Mouse (Mus musculus) heart, postnatal 4 days (tissue): ENCODE data around the gene Zfp536. TPM values are rescaled to one million over a fixed set of nuclear protein-coding genes. Genes with fewer than 3 reads are reported as not detected.

Experiments
- DNase-seq: peaks from one replicate; pipeline ENCODE4 v3.0.0; 2021
- total RNA-seq, 2 experiments: library from RNA; stranded (reverse); gene quantifications; 2 replicates each; pipeline ENCODE4 v1.2.3; 2021

The Zfp536 gene
- total RNA-seq, 2 experiments from 2014 or later = 17.3 to 18.5 TPM

- DNase-seq = no peak
Measured at GRCm38 (mm10) chr7:37553646-37554045, 219.8 kb downstream of the Zfp536 start.

DNA sequence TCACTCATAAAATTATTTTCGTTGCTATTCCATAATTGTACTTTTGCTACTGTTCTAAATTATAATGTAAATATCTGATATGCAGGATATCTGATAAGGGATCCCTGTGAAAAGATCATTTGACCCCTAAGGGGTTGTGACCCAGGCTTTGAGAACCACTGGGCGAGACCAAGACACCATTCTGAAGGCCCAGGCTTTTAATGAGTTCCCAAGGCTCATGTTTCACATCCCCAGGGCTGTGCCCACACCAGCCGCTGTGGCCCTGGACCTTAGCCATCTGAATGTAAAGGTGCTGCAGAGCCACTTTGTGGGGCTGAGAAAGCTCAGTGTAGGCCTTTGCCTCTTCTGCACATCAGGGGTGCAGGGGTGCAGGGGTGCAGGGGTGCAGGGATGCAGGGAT, 221.1 kb downstream of the Zfp536 start:
- DNase-seq = no peak

- no peak for DNase-seq
Measured at GRCm38 (mm10) chr7:37548805-37549204, 224.6 kb downstream of the Zfp536 start.

DNA sequence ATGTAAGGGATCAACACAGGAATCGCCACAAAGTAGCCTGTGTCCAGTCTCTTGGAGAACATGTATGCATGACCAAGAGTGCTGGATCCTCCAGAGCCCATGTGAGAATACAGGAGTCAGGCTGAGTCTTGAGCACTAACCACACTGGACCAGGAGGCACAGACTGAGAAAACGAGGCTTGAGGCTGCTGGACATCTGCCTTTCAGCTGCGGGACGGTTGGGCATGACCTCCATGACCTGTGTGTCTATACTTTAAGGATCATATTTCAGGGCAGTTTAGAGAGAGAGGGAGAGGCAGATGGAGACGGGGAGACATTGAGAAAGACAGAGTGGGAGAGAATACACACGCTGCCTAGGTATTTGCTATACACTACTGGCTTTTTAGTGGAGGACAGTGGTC, 229.4 kb downstream of the Zfp536 start:
- DNase-seq = no peak

- DNase-seq = no peak
Measured at GRCm38 (mm10) chr7:37542951-37543350, 230.5 kb downstream of the Zfp536 start.

DNA sequence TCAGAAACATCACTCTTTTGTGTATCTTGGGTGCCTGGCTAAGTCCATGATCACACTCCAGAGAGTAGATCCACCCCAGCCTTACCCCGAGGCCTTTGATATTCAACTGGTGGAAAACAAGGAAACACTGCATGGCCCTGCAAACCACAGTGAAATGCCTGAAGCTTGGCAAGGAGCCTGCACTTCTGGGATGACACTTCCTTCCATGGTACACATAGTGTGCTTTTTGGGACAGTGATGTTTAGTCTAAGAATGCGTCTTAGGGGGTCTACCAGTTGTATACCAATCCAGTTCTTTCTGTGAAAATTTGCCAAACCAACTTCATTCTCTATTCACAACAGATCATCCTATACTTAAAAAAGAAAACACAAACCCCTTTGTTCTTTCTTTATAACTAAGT, 242.3 kb downstream of the Zfp536 start:
- no peak for DNase-seq

GRCm38 (mm10) chr7:37528311-37528710, 245.1 kb downstream of the Zfp536 start:
- no peak for DNase-seq

DNA sequence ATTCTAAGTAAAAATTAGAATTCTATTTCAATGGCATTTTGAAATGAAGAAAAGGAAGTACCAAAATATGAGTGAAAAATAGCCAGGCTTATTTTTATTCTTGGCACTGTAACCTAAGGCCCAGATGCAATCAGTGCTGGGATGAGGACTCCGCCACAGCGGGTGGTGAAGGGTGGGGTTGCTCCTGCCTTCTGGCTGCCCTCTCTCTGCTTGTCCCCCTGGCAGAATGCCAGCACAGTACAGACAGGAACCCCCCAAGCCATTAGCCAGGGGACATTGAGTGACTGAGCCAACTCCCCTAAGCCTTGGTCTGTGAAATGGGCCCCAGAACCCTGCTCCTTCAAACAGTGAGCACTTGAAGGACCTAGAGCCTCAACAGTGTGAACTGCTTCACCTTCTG, 245.6 kb downstream of the Zfp536 start:
- DNase-seq = peak; percentile 12

DNA sequence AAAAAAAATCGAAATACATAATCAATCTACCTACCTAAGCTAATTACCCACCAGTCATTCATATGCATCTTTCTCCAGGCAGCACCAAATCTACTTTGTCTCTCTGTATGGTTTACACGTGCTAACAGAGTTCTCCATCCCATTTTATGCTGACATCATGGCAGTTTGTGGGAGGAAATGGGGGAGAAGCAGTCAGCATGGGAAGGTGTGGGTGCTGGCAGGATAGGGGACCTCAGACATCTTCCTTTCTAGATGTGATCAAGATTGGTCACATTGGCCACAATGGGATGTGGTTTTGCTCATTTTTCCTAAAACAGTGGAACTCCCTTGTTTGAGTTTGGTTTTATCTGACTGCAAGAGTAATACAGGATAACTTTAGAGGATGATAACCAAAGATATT, 252.0 kb downstream of the Zfp536 start:
- DNase-seq = no peak

DNA sequence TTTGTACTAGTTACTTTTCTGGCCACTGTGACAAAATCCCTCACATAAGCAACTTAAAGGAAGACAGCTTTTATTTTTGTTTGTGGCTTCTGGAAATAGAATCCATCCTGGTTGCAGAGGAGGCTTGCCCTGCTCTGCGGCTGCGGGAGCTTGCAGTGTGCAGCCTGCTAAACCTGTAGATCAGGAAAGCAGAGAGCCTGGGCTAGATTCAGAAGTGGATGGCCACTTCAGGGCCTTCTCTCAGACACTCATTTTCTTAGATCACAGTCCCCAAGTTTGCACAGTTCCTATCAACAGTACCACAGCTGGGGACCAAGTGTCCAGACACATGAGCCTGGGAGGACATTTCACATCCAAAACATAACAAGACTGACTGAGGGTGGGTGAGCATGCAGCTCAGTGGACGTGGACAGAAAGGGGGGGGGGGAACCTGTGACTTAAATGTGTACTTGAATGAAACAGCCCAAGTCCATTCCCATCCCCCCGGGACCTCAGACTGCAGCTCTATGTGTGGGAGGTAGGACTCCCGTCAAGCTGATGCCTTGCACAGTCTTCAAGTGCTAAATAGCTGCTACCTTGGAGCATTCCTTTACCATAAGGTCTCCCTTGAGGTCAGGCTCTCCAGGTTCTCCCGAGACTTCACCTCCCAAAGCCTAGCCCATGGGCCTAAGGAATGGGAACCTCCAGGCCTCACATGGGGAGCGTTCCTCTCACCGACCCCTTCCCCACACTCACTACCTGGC, 262.3 kb downstream of the Zfp536 start:
- no peak for DNase-seq

GRCm38 (mm10) chr7:37509700-37510099, 263.7 kb downstream of the Zfp536 start:
- no peak for DNase-seq

- DNase-seq = no peak
Measured at GRCm38 (mm10) chr7:37505548-37505947, 267.9 kb downstream of the Zfp536 start.

DNA sequence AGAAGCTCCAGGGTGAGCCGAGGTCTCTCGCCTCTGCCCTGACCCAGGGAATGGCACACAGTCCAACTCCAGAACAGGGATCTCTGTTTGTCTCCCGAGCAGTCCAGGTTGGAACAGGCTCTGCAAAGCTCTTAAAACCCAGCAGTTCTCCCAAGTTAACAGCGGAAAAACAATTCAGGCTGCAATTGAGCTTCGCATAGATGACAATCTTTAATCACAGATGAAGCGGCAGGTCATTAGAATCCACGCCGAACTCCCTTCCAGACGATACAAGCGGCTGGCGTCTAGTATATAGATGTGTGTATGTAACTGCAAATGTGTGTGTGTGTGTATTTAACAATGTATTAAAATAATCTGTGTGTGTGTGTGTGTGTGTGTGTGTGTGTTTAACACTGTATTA, 268.3 kb downstream of the Zfp536 start:
- DNase-seq = no peak

DNA sequence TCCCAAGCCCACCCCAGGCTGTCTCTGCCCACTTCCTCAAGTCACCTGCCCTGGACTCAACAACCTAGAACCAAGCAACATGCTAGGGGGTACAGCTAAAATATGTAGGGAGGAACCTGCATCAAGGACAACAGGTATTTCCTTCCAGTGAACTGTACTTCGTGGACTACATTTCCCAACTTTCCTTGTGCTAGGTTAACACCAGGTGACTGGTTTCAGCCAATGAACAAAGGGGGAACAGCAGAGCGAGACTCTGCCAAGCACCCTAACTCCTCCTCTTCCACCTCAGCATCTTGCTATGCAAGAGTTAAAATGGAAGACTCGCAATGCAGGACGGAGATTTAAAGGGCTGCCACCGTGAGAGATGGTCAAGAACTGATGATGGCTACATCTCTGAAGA, 274.6 kb downstream of the Zfp536 start:
- DNase-seq = no peak

GRCm38 (mm10) chr7:37496491-37496890, 276.9 kb downstream of the Zfp536 start:
- DNase-seq = no peak

GRCm38 (mm10) chr7:37490312-37490711, 283.1 kb downstream of the Zfp536 start:
- DNase-seq = no peak

- DNase-seq = no peak
Measured at GRCm38 (mm10) chr7:37484946-37485345, 288.5 kb downstream of the Zfp536 start.

DNA sequence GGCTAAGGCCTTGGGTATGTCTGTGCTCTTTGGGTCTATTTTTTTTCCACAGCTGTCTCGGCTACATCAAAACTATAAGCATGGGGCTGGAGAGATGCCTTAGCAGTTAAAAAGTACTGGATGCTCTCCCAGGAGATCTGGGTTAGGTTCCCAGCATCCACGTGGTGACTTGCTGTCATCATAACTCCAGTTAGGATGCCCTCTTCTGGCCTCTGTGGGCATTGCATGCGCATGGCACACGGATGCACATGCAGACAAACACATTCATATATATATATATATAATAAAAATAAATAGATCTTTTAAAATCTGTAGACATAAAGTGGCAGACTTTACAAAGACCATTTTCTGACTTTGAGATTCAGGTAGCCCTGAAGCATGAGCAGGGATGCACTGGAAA, 290.9 kb downstream of the Zfp536 start:
- no peak for DNase-seq

GRCm38 (mm10) chr7:37481165-37481564, 292.3 kb downstream of the Zfp536 start:
- no peak for DNase-seq

DNA sequence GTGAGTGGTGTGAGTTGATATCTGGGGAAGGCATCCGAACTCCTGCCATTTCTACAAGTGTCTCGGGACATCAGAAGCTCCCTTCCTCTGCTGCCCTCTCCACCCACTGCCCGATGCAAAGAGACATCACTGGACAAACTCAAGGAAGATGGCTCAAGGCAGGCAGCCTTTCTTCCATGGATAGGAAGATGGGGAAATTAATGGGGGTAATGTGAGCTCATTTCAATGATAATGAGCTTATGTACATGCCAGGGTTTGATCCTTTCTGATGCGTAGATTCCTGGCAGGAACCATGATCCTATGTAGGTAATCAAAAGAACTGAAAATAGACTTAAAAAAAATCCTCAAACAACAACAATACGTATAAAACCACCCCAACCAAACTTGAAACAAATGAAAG, 296.1 kb downstream of the Zfp536 start:
- no peak for DNase-seq

GRCm38 (mm10) chr7:37475485-37475884, 298.0 kb downstream of the Zfp536 start:
- no peak for DNase-seq

DNA sequence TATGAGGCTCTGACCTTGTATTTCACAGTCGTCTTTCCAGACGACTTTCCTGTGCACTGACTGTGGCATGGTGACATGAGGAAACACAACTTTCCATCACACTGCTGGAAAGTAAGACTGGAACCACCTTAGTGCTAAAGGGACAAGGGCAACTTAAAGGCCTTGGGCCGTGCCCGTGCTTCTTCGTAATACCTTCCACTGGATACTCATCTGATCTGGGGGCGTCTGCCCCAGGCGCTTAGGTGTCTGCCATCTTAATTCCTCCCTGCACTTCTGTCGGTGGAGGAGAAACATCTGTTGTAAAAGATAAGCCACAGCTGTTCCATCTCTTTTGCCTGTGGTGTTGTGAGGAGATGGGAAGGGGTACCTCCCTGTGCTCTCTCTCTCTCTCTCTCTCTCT, 299.2 kb downstream of the Zfp536 start:
- no peak for DNase-seq

GRCm38 (mm10) chr7:37473311-37474084, 299.9 kb downstream of the Zfp536 start:
- DNase-seq = no peak

- no peak for DNase-seq
Measured at GRCm38 (mm10) chr7:37471726-37472125, 301.7 kb downstream of the Zfp536 start.
